Mouse (Mus musculus) lung, adult 2 months (tissue): ENCODE data around the gene Scaf8.

Source experiments
- CTCF ChIP-seq: fragments of 200-500 bp; IDR thresholded peaks from 2 replicates; pipeline ENCODE4 v1.5.1; 2011; ENCODE audit warnings: mild to moderate bottlenecking, low read length, control low read depth; ENCODE audit not compliant: insufficient read depth
- POLR2A ChIP-seq: fragments of 200-500 bp; IDR thresholded peaks from 2 replicates; pipeline ENCODE4 v1.6.1; 2011; ENCODE audit warnings: low read depth, mild to moderate bottlenecking, control low read depth, low read length, borderline replicate concordance; ENCODE audit errors: extremely low read depth

- TF ChIP-seq POLR2A (no peak), CTCF (no peak)
Measured at GRCm38 (mm10) chr17:3140100-3140499, 25.3 kb downstream of the Scaf8 start.
